Mouse (Mus musculus): ENCODE measurements around the gene C1s2.

DNA sequence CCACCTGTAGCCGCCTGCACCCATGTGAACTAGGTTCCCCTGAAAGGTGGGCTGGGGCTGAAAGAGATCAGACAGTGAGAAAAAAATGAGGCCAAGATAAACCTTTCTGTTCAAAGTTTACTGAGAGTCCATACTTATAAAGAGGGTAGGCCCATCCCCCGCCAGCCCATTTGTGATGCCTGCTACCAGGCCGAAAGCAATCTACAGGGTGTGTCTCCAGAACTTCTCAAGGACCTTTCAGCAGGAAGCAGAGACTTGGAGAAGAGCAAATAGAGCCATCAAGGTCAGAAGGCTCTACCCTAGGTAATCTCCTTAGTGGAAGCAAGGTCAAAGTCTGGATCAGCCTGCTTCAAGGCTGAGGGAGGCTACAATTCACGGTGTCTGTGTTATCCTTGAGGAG, 33.9 kb downstream of the C1s2 start:
- no peak for TF ChIP-seq CTCF (conservative IDR thresholded peaks at IDR 0.05; ENCODE audit: insufficient read depth, insufficient read length, low read depth, low read length)
- no peak for TF ChIP-seq POLR2A (IDR thresholded peaks at IDR 0.05; ENCODE audit: low read depth, low read length)
